Mouse (Mus musculus) kidney, embryonic 16.5 days (tissue): Measurements from ENCODE around the gene Tesc. TPM values are rescaled to one million over a fixed set of nuclear protein-coding genes. Genes with fewer than 3 reads are reported as not detected.

Experiments
- ATAC-seq: fragments of 200-750 bp; cut with Nextera tagmentation; 2 replicates; pipeline ENCODE4 v1.8.0; 2017; ENCODE audit warnings: moderate TSS enrichment; ENCODE audit not compliant: low FRiP score, low TSS enrichment
- H3K27ac ChIP-seq: fragments of 300-500 bp; sonication (generic); 2 replicates; pipeline ENCODE4 v1.5.1; 2014; ENCODE audit warnings: low read length
- H3K27me3 ChIP-seq: fragments of 300-500 bp; sonication (generic); 2 replicates; pipeline ENCODE4 v1.6.1; 2014; ENCODE audit warnings: low read length, control low read depth, mixed read lengths; ENCODE audit not compliant: insufficient read depth
- H3K36me3 ChIP-seq: fragments of 300-500 bp; sonication (generic); 2 replicates; pipeline ENCODE4 v1.6.1; 2014; ENCODE audit warnings: low read length, control low read depth, mixed read lengths; ENCODE audit not compliant: insufficient read depth
- H3K4me1 ChIP-seq: fragments of 300-500 bp; sonication (generic); 2 replicates; pipeline ENCODE4 v1.6.1; 2014; ENCODE audit warnings: low read length, control low read depth, mixed read lengths; ENCODE audit not compliant: insufficient read depth
- H3K4me2 ChIP-seq: fragments of 300-500 bp; sonication (generic); replicated peaks from 2 replicates; pipeline ENCODE4 v1.6.1; 2014; ENCODE audit warnings: low read depth, low read length
- H3K4me3 ChIP-seq: fragments of 300-500 bp; sonication (generic); 2 replicates; pipeline ENCODE4 v1.5.1; 2014; ENCODE audit warnings: mild to moderate bottlenecking, low read length
- H3K9ac ChIP-seq: fragments of 300-500 bp; sonication (generic); replicated peaks from 2 replicates; pipeline ENCODE4 v1.6.1; 2014; ENCODE audit warnings: low read length
- H3K9me3 ChIP-seq: fragments of 300-500 bp; sonication (generic); 2 replicates; pipeline ENCODE4 v1.6.1; 2016; ENCODE audit warnings: low read length, control low read depth
- WGBS: fragments of 180-500 bp; shearing (Covaris S2); extraction: QIAGEN DNeasy Blood & Tissue Kit; methylation state at CpG from one replicate; pipeline ENCODE4 v1.1.7; 2014; 5-methylcytosine and 5-hydroxymethylcytosine counted together
- polyA plus RNA-seq: library from polyadenylated mRNA; unstranded; fragments of >200 nt; fragmentation: Nextera tagmentation; extraction: Ambion mirVana; gene quantifications from 2 replicates; pipeline ENCODE4 v1.2.1, GENCODE M21; 2015

The Tesc gene
- 20.9 and 23.9 TPM in 2 replicates for polyA plus RNA-seq

DNA sequence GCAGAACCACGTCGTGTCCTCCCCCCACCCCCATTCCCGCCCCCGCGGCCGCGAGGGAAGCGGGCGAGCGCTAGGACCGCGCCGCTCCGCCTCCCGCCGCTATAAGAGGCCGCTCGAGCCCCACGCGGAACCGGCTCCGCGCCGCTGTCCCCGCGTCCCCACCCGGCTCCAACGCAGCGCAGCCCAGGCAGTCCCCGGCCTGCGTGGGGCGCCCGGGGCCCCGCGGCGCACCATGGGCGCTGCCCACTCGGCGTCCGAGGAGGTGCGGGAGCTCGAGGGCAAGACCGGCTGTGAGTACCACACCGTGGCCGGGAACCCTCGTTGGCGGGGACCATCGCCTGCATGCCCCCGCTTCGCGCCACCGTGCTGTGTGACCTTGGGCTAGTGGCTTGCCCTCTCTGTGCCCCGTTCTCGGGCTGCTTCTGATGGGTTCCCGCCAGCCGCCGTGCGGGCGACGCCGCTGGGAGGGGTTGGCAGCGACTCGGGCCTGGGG, at the start of gene Tesc:
Tesc (plus strand) TSS at position 46 of the 493 bp plus-strand sequence.
- Histone ChIP-seq H3K9me3 (no peaks in the 10 kb centered on the region), H3K36me3 (no peaks in the 10 kb centered on the region), H3K27me3 (peaks cover 49% of the 10 kb centered on the region), H3K9ac (peak within 1 kb of the TSS; percentile 69), H3K4me2 (peak within 1 kb of the TSS; percentile 100), H3K4me1 (peaks cover 31% of the 10 kb centered on the region), H3K4me3 (peak within 1 kb of the TSS; percentile 69), H3K27ac (no peak within 1 kb of the TSS)
- 0% methylated on average over 42 of the region's 63 CpGs for WGBS
- no peak; the same call in 1 of the 2 replicates for ATAC-seq

DNA sequence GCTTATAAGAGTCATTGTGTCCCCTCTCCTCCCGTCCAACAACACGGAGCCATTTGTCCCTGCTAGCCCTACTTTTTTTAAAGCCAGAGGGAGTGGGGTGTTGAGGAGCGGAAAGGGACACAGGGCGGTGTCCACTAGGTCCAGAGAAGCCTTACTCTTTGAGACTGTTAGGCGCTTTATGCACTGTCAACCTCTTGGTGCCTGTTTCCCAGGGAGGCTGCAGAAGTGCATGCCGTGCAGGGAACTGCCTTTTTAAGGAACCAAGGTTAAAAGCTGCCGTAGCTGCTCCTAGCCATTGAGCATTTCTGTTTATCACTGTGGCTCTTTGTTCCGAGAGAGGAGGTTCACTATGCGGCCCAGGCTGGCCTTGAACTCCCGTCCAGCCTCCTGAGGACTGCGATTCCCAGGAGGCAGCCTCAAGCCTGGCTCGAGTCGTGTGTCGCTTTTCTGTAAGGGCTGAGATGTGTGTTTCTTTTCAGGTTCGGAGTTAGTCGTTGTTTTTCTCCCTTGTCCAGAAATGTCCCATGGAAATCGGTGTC, 49.3 kb upstream of the Tesc start:
- 0 out of 2 replicates have a peak overlapping the region, but pooled peaks have one; percentile 16 for H3K27ac ChIP-seq
- peaks cover 28% of the 10 kb centered on the region for H3K36me3 ChIP-seq
- peak overlapping the region; percentile 85 for H3K4me2 ChIP-seq
- ATAC-seq: no peak
- H3K9ac ChIP-seq: peak overlapping the region; percentile 95
- peak overlapping the region; percentile 94 for H3K4me3 ChIP-seq
- peaks cover 21% of the 10 kb centered on the region for H3K4me1 ChIP-seq
- H3K27me3 ChIP-seq: no peaks in the 10 kb centered on the region
- H3K9me3 ChIP-seq: no peaks in the 10 kb centered on the region
- 42% methylated on average over 17 of the region's 17 CpGs for WGBS

DNA sequence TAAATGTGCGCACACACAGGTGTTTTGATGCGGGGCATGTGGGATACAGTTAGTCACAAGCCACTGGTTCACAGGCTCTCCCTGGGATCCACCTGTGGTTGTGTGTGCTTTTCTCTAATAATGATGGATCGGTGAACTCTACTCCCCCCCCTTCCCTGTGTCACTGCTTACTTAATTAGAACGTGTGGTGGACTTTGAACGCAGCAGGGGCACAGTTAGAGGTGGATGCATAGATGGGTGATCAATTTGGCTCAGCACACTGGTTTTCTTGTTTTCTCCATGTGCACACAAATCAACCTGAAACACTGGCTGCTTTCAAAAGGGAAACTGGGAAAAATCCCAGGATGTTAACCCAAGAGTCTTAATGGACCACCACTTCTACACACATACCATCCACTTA, 48.5 kb upstream of the Tesc start:
- H3K4me2 ChIP-seq: no peak overlapping the region
- peaks cover 33% of the 10 kb centered on the region for H3K36me3 ChIP-seq
- WGBS: 60% methylated on average over 5 of the region's 5 CpGs
- no peak overlapping the region for H3K9ac ChIP-seq
- H3K4me1 ChIP-seq: peaks cover 21% of the 10 kb centered on the region
- no peak for ATAC-seq
- H3K27me3 ChIP-seq: no peaks in the 10 kb centered on the region
- H3K4me3 ChIP-seq: no peak overlapping the region
- no peaks in the 10 kb centered on the region for H3K9me3 ChIP-seq
- H3K27ac ChIP-seq: no peak overlapping the region

DNA sequence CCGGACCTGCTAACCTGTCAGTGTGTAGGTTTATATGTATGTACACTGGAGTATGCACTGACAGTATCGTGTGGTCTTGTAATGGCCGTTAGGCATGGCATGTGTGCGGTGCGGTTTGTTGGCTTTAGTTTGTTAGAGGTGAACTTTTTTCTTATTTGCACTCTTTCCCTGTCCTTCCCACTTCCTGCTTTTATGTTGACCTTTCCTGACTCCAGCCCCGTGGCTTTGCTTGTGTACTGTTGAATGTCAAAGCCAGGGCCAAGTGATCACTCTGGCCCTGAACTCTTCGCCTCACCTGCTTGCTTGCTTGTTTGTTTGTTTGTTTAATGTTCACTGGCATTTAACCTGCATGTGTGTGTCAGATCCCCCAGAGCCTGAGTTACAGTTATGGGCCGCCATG, 46.6 kb upstream of the Tesc start:
- Histone ChIP-seq H3K36me3 (peaks cover 38% of the 10 kb centered on the region), H3K9ac (no peak overlapping the region), H3K9me3 (no peaks in the 10 kb centered on the region), H3K4me1 (peaks cover 21% of the 10 kb centered on the region), H3K27me3 (no peaks in the 10 kb centered on the region), H3K4me3 (no peak overlapping the region), H3K27ac (no peak overlapping the region), H3K4me2 (no peak overlapping the region)
- no peak for ATAC-seq
- 80% methylated on average over 8 of the region's 8 CpGs for WGBS

DNA sequence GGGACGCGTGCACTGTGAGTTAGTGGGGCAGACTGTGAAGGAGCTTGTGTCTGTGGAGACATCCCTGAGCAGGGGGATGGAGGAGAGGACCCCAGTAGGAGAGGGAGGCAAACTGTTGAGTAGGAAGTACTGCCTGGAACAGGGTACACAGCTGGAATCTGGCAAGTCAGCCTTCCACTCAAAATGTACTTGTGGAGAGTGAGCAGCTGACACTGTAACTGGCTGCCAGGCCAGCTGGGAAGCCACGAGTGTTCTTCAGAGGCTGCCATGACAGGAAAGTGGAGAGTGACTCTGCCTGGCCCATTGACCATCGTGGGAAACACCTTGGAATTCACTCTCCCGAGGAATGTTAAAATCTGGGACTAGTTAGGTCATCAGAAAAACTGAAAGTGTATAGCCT, 45.6 kb upstream of the Tesc start:
- Histone ChIP-seq H3K27me3 (no peaks in the 10 kb centered on the region), H3K9ac (no peak overlapping the region)
- ATAC-seq: no peak

DNA sequence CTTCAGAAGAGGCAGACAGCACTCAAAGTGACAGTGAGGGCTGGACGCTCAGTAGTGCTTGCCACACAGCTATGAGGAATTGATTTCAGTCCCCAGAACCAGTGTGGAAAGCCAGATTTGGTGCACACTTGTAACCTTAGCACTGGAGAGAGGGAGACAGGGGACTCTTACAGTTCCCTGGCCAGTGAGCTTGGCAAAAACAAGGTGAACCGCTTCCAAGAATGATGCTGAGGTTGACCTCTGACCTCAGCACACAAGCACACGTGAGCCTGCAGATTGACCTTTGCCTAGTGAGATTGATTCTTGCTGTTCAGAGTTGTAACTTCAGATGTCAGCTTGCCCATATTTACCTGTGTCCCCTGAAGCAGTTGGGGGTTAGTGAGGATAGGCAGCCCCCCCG, 41.2 kb upstream of the Tesc start:
- Histone ChIP-seq H3K9ac (no peak overlapping the region), H3K27me3 (no peaks in the 10 kb centered on the region), H3K27ac (no peak overlapping the region), H3K4me1 (no peaks in the 10 kb centered on the region), H3K4me2 (no peak overlapping the region), H3K36me3 (peaks cover 70% of the 10 kb centered on the region), H3K9me3 (no peaks in the 10 kb centered on the region), H3K4me3 (no peak overlapping the region)
- no peak for ATAC-seq
- 55% methylated on average over 4 of the region's 4 CpGs for WGBS

More for the DNA sequence above, 45.6 kb upstream of the Tesc start:
- no peaks in the 10 kb centered on the region for H3K9me3 ChIP-seq
- peaks cover 21% of the 10 kb centered on the region for H3K4me1 ChIP-seq
- no peak overlapping the region for H3K4me3 ChIP-seq
- no peak overlapping the region for H3K4me2 ChIP-seq
- peaks cover 48% of the 10 kb centered on the region for H3K36me3 ChIP-seq
- H3K27ac ChIP-seq: no peak overlapping the region
- WGBS: 80% methylated on average over 5 of the region's 5 CpGs

DNA sequence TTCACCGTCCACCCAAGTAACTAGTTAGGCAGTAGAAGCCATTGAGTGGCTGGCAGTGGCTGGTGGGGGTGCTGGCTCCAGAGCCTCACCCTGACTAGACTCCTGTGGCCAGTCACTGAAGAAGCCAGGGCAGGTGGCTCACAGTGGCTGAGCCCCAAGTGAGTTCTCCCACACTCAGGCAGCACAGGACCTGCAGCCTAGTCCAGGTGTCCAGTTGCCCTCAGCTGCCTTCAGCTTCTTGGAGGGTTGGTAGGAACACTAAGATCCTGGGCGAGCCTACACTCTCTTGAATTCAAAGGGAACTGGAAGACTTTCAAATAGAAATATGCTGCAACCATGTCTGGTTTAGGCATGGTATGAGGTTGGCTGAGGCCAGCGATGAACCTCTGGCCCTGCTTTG, 39.7 kb upstream of the Tesc start:
- H3K27me3 ChIP-seq: no peaks in the 10 kb centered on the region
- no peak overlapping the region for H3K4me3 ChIP-seq
- no peaks in the 10 kb centered on the region for H3K9me3 ChIP-seq
- H3K36me3 ChIP-seq: peaks cover 73% of the 10 kb centered on the region
- H3K27ac ChIP-seq: no peak overlapping the region
- ATAC-seq: no peak
- H3K4me1 ChIP-seq: no peaks in the 10 kb centered on the region
- no peak overlapping the region for H3K4me2 ChIP-seq
- no peak overlapping the region for H3K9ac ChIP-seq
- WGBS: 94% methylated on average over 3 of the region's 3 CpGs

DNA sequence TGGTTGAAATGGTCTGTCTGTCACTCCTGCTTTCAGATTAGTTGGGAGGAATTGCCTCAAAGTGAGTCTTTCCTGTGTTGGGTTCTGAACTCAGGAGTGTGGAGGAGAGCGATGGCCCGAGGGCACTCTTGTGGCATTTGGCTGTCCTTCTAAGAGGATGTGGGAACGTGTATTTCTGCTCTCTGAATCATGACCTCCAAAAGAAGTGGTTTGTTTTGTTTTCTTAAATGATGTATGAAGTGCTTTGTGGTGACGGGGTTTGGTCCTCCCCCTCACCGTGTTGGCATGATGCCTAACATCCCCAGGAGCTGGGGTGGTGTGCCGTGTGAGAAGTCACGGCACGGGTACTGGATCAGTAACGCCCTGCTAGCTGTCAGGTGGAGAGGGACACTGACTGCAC, 39.2 kb upstream of the Tesc start:
- Histone ChIP-seq H3K9ac (no peak overlapping the region), H3K27me3 (no peaks in the 10 kb centered on the region), H3K4me3 (no peak overlapping the region), H3K9me3 (no peaks in the 10 kb centered on the region), H3K4me1 (no peaks in the 10 kb centered on the region), H3K4me2 (no peak overlapping the region), H3K36me3 (peaks cover 71% of the 10 kb centered on the region), H3K27ac (no peak overlapping the region)
- 70% methylated on average over 9 of the region's 9 CpGs for WGBS
- no peak for ATAC-seq

DNA sequence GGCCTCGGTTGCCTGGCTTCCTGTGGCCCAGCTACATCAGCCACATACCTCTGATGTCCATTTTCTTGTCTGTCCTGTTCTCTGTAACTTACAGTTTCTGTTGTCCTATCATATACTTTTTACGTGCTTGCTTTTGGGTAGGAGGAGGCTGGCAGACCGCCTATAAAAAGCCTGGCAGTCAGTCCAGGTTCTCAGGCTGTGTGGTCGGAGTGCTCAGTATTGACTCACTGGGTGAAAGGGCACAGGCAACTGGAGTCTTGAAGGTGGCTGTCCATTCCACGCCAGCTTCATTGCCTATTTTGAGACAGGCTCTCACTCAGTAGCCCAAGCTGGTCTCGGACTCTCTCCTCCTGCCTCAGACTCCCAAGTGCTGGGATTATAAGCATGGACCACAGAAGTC, 37.8 kb upstream of the Tesc start:
- H3K4me1 ChIP-seq: no peaks in the 10 kb centered on the region
- no peak for ATAC-seq
- H3K27me3 ChIP-seq: no peaks in the 10 kb centered on the region
- H3K36me3 ChIP-seq: peaks cover 80% of the 10 kb centered on the region
- H3K9ac ChIP-seq: no peak overlapping the region
- WGBS: 87% methylated on average over 6 of the region's 6 CpGs
- H3K4me2 ChIP-seq: no peak overlapping the region
- H3K27ac ChIP-seq: no peak overlapping the region
- H3K9me3 ChIP-seq: no peaks in the 10 kb centered on the region
- no peak overlapping the region for H3K4me3 ChIP-seq

DNA sequence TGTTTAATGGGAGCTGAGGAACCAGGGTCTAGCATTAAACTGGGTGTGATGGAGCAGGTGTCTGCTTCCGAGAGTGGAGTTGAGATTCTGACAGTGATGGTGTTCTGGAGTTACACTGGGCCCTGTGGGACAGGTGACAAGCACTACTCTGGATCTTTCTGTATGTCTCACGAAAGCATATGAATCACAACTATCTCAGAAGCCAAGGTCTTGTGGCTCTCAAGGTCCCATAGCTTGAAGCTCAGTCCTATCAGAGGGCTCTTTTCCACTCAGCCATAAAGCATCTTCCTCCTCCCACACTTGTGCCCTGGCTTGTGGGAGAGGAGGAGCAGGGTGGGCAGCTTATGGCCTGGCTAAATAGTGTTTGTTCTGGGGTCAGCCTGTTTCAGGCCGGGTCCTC, 36.6 kb upstream of the Tesc start:
- Histone ChIP-seq H3K27me3 (no peaks in the 10 kb centered on the region), H3K9ac (no peak overlapping the region), H3K9me3 (no peaks in the 10 kb centered on the region), H3K4me3 (no peak overlapping the region), H3K4me1 (no peaks in the 10 kb centered on the region), H3K36me3 (peaks cover 86% of the 10 kb centered on the region), H3K27ac (no peak overlapping the region), H3K4me2 (no peak overlapping the region)
- ATAC-seq: no peak
- WGBS: 73% methylated on average over 3 of the region's 3 CpGs
